Mouse (Mus musculus): ENCODE data around the gene Atp12a. TPM values are rescaled to one million over a fixed set of nuclear protein-coding genes. Genes with fewer than 3 reads are reported as not detected.

Atp12a gene
- 0.01 TPM in 1 of 2 replicates, not detected in the other for polyA plus RNA-seq (2012; rRNA removed)

- WGBS: 1% methylated on average over 48 of the region's 48 CpGs
- DNase-seq (ENCODE audit: low read depth, low spot score): no peak
Measured at GRCm38 (mm10) chr14:56364711-56365237, at the start of gene Atp12a. Gene Atp12a (plus strand): TSS chr14:56365068.

GRCm38 (mm10) chr14:56315519-56315918 is 49.3 kb upstream of the Atp12a start:
- 12% methylated on average over 7 of the region's 7 CpGs for WGBS
- peak; percentile 45 for DNase-seq (ENCODE audit: low read depth, low spot score)

GRCm38 (mm10) chr14:56316333-56316732 is 48.5 kb upstream of the Atp12a start:
- DNase-seq (ENCODE audit: low read depth, low spot score): no peak
- WGBS: 30% methylated on average over 4 of the region's 4 CpGs

GRCm38 (mm10) chr14:56322982-56323381 is 41.9 kb upstream of the Atp12a start:
- DNase-seq (ENCODE audit: low read depth, low spot score): no peak
- 21% methylated on average over 1 of the region's 1 CpGs for WGBS

GRCm38 (mm10) chr14:56325038-56325437 is 39.8 kb upstream of the Atp12a start:
- no peak for DNase-seq (ENCODE audit: low read depth, low spot score)

GRCm38 (mm10) chr14:56333700-56334099 is 31.2 kb upstream of the Atp12a start:
- no peak for DNase-seq (ENCODE audit: low read depth, low spot score)

GRCm38 (mm10) chr14:56334437-56334836 is 30.4 kb upstream of the Atp12a start:
- no peak for DNase-seq (ENCODE audit: low read depth, low spot score)
- 91% methylated on average over 5 of the region's 5 CpGs for WGBS

- DNase-seq (ENCODE audit: low read depth, low spot score): no peak
- WGBS: 68% methylated on average over 10 of the region's 10 CpGs
Measured at GRCm38 (mm10) chr14:56336032-56336431, 28.8 kb upstream of the Atp12a start.

GRCm38 (mm10) chr14:56337075-56337474 is 27.8 kb upstream of the Atp12a start:
- DNase-seq (ENCODE audit: low read depth, low spot score): no peak
- 54% methylated on average over 9 of the region's 9 CpGs for WGBS

GRCm38 (mm10) chr14:56337696-56338095 is 27.2 kb upstream of the Atp12a start:
- DNase-seq (ENCODE audit: low read depth, low spot score): no peak
- WGBS: 79% methylated on average over 2 of the region's 2 CpGs

- 39% methylated on average over 7 of the region's 7 CpGs for WGBS
- no peak for DNase-seq (ENCODE audit: low read depth, low spot score)
Measured at GRCm38 (mm10) chr14:56338882-56339442, 25.9 kb upstream of the Atp12a start.

GRCm38 (mm10) chr14:56348704-56349103 is 16.2 kb upstream of the Atp12a start:
- DNase-seq (ENCODE audit: low read depth, low spot score): no peak
- WGBS: 64% methylated on average over 3 of the region's 3 CpGs

GRCm38 (mm10) chr14:56349541-56349940 is 15.3 kb upstream of the Atp12a start:
- WGBS: 86% methylated on average over 2 of the region's 2 CpGs
- no peak for DNase-seq (ENCODE audit: low read depth, low spot score)

GRCm38 (mm10) chr14:56351959-56352660 is 12.8 kb upstream of the Atp12a start:
- WGBS: 21% methylated on average over 17 of the region's 17 CpGs
- no peak for DNase-seq (ENCODE audit: low read depth, low spot score)

GRCm38 (mm10) chr14:56354803-56355202 is 10.1 kb upstream of the Atp12a start:
- DNase-seq (ENCODE audit: low read depth, low spot score): no peak
- WGBS: 56% methylated on average over 3 of the region's 3 CpGs

GRCm38 (mm10) chr14:56355396-56355795 is 9.5 kb upstream of the Atp12a start:
- DNase-seq (ENCODE audit: low read depth, low spot score): no peak
- 71% methylated on average over 8 of the region's 8 CpGs for WGBS

- no peak for DNase-seq (ENCODE audit: low read depth, low spot score)
- 83% methylated on average over 6 of the region's 6 CpGs for WGBS
Measured at GRCm38 (mm10) chr14:56356196-56356595, 8.7 kb upstream of the Atp12a start.

- 75% methylated on average over 7 of the region's 7 CpGs for WGBS
- no peak for DNase-seq (ENCODE audit: low read depth, low spot score)
Measured at GRCm38 (mm10) chr14:56358422-56358821, 6.4 kb upstream of the Atp12a start.

- no peak for DNase-seq (ENCODE audit: low read depth, low spot score)
Measured at GRCm38 (mm10) chr14:56359131-56359530, 5.7 kb upstream of the Atp12a start.

GRCm38 (mm10) chr14:56365292-56365691 is 424 bp downstream of the Atp12a start:
- no peak for DNase-seq (ENCODE audit: low read depth, low spot score)
- 23% methylated on average over 8 of the region's 8 CpGs for WGBS

More at GRCm38 (mm10) chr14:56359131-56359530, 5.7 kb upstream of the Atp12a start:
- 43% methylated on average over 6 of the region's 6 CpGs for WGBS

GRCm38 (mm10) chr14:56366712-56367111 is 1.8 kb downstream of the Atp12a start:
- DNase-seq (ENCODE audit: low read depth, low spot score): no peak
- WGBS: 7% methylated on average over 15 of the region's 15 CpGs
